Mouse (Mus musculus) intestine, embryonic 16.5 days (tissue): ENCODE measurements at regions not wholly inside any gene's neighbourhood (a gene's known extent, or its start where the extent isn't known, plus 50 kb on each side); places are given as distances from the start of the nearest gene placed in this dataset.

ENCODE experiments used
- ATAC-seq: fragments of 200-750 bp; cut with Nextera tagmentation; 2 replicates; pipeline ENCODE4 v1.8.0; 2017; ENCODE audit warnings: moderate TSS enrichment, moderate library complexity
- H3K27ac ChIP-seq: fragments of 300-500 bp; sonication (generic); 2 replicates; pipeline ENCODE4 v1.5.1; 2014; ENCODE audit warnings: mild to moderate bottlenecking, low read length
- H3K27me3 ChIP-seq: fragments of 300-500 bp; sonication (generic); replicated peaks from 2 replicates; pipeline ENCODE4 v1.6.1; 2014; ENCODE audit warnings: low read length, control low read depth, mixed read lengths; ENCODE audit not compliant: control insufficient read depth, insufficient read depth
- H3K36me3 ChIP-seq: fragments of 300-500 bp; sonication (generic); 2 replicates; pipeline ENCODE4 v1.6.1; 2014; ENCODE audit warnings: low read length, control low read depth; ENCODE audit not compliant: control insufficient read depth, insufficient read depth
- H3K4me1 ChIP-seq: fragments of 300-500 bp; sonication (generic); 2 replicates; pipeline ENCODE4 v1.6.1; 2014; ENCODE audit warnings: low read length, control low read depth, mixed read lengths; ENCODE audit not compliant: control insufficient read depth, insufficient read depth
- H3K4me2 ChIP-seq: fragments of 300-500 bp; sonication (generic); 2 replicates; pipeline ENCODE4 v1.6.1; 2014; ENCODE audit warnings: low read depth, low read length, control low read depth
- H3K4me3 ChIP-seq: fragments of 300-500 bp; sonication (generic); 2 replicates; pipeline ENCODE4 v1.5.1; 2014; ENCODE audit warnings: mild to moderate bottlenecking, low read length
- H3K9ac ChIP-seq: fragments of 300-500 bp; sonication (generic); 2 replicates; pipeline ENCODE4 v1.6.1; 2014; ENCODE audit warnings: low read depth, low read length
- H3K9me3 ChIP-seq: fragments of 300-500 bp; sonication (generic); 2 replicates; pipeline ENCODE4 v1.6.1; 2016; ENCODE audit warnings: low read length, control low read depth; ENCODE audit not compliant: control insufficient read depth
- WGBS: fragments of 180-500 bp; shearing (Covaris S2); extraction: QIAGEN DNeasy Blood & Tissue Kit; methylation state at CpG from one replicate; pipeline ENCODE4 v1.1.7; 2014; 5-methylcytosine and 5-hydroxymethylcytosine counted together

DNA sequence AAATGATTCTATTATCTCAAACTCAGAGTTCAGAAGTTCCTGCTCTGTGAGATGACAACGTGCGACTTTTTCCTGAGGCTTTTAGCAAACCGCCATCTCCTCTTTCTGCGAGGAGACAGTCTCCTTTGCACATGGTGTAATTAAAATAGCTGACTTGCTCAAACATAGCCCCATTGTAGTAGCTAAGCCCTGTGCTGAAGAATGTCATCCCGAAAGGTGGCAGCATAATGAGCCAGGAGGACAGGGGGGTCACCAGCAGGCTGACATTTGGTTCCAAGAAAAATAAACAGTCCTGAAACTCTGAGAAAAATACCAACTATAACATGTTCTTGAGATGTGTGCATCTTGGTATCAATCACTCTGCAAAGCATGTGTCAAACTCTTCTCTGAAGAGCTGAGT is 219.6 kb downstream of the Dcdc2c start:
- no peaks in the 10 kb centered on the region for H3K9me3 ChIP-seq
- H3K27me3 ChIP-seq: no peaks in the 10 kb centered on the region
- H3K4me1 ChIP-seq: no peaks in the 10 kb centered on the region
- H3K27ac ChIP-seq: no peak overlapping the region
- no peak overlapping the region for H3K4me3 ChIP-seq
- no peak for ATAC-seq
- no peak overlapping the region for H3K4me2 ChIP-seq
- H3K36me3 ChIP-seq: no peaks in the 10 kb centered on the region
- H3K9ac ChIP-seq: no peak overlapping the region
- WGBS: 26% methylated on average over 5 of the region's 5 CpGs

- Histone ChIP-seq H3K27ac (no peak overlapping the region), H3K27me3 (no peaks in the 10 kb centered on the region), H3K4me2 (no peak overlapping the region), H3K4me3 (no peak overlapping the region), H3K9me3 (no peaks in the 10 kb centered on the region), H3K4me1 (no peaks in the 10 kb centered on the region), H3K9ac (no peak overlapping the region), H3K36me3 (no peaks in the 10 kb centered on the region)
- 83% methylated on average over 2 of the region's 2 CpGs for WGBS
- ATAC-seq: no peak
Observed at GRCm38 (mm10) chr12:28331843-28332242, 220.4 kb downstream of the Dcdc2c start.

GRCm38 (mm10) chr12:28323659-28324058 is 228.5 kb downstream of the Dcdc2c start:
- Histone ChIP-seq H3K27ac (no peak overlapping the region), H3K4me3 (no peak overlapping the region), H3K4me2 (no peak overlapping the region), H3K36me3 (no peaks in the 10 kb centered on the region), H3K9ac (no peak overlapping the region), H3K27me3 (no peaks in the 10 kb centered on the region), H3K4me1 (no peaks in the 10 kb centered on the region), H3K9me3 (no peaks in the 10 kb centered on the region)
- 50% methylated on average over 2 of the region's 2 CpGs for WGBS
- ATAC-seq: no peak

GRCm38 (mm10) chr12:28309226-28309625 is 243.0 kb downstream of the Dcdc2c start:
- 76% methylated on average over 5 of the region's 5 CpGs for WGBS
- no peaks in the 10 kb centered on the region for H3K9me3 ChIP-seq
- ATAC-seq: no peak
- no peaks in the 10 kb centered on the region for H3K27me3 ChIP-seq
- no peak overlapping the region for H3K9ac ChIP-seq
- H3K4me3 ChIP-seq: no peak overlapping the region
- H3K4me1 ChIP-seq: no peaks in the 10 kb centered on the region
- no peaks in the 10 kb centered on the region for H3K36me3 ChIP-seq
- no peak overlapping the region for H3K4me2 ChIP-seq
- H3K27ac ChIP-seq: no peak overlapping the region

- H3K27ac ChIP-seq: no peak overlapping the region
- H3K9me3 ChIP-seq: no peaks in the 10 kb centered on the region
- H3K4me3 ChIP-seq: no peak overlapping the region
- H3K4me2 ChIP-seq: no peak overlapping the region
- WGBS: 46% methylated on average over 2 of the region's 2 CpGs
- H3K9ac ChIP-seq: no peak overlapping the region
- H3K36me3 ChIP-seq: no peaks in the 10 kb centered on the region
- no peak for ATAC-seq
- H3K27me3 ChIP-seq: no peaks in the 10 kb centered on the region
- H3K4me1 ChIP-seq: no peaks in the 10 kb centered on the region
Observed at GRCm38 (mm10) chr12:28302038-28302581, 250.1 kb downstream of the Dcdc2c start.

- WGBS: 86% methylated on average over 5 of the region's 5 CpGs
- Histone ChIP-seq H3K4me3 (no peak overlapping the region), H3K9ac (no peak overlapping the region), H3K27me3 (no peaks in the 10 kb centered on the region), H3K4me2 (no peak overlapping the region), H3K4me1 (no peaks in the 10 kb centered on the region), H3K9me3 (no peaks in the 10 kb centered on the region), H3K27ac (no peak overlapping the region), H3K36me3 (no peaks in the 10 kb centered on the region)
- no peak for ATAC-seq
Observed at GRCm38 (mm10) chr12:28288376-28288896, 263.8 kb downstream of the Dcdc2c start.

- no peaks in the 10 kb centered on the region for H3K4me1 ChIP-seq
- no peak for ATAC-seq
- H3K27ac ChIP-seq: no peak overlapping the region
- no peaks in the 10 kb centered on the region for H3K27me3 ChIP-seq
- H3K9ac ChIP-seq: no peak overlapping the region
- H3K36me3 ChIP-seq: no peaks in the 10 kb centered on the region
- 76% methylated on average over 3 of the region's 3 CpGs for WGBS
- no peaks in the 10 kb centered on the region for H3K9me3 ChIP-seq
- no peak overlapping the region for H3K4me3 ChIP-seq
- H3K4me2 ChIP-seq: no peak overlapping the region
Observed at GRCm38 (mm10) chr12:28255524-28255923, 296.7 kb downstream of the Dcdc2c start.

- Histone ChIP-seq H3K36me3 (no peaks in the 10 kb centered on the region), H3K27me3 (no peaks in the 10 kb centered on the region), H3K4me2 (no peak overlapping the region), H3K9me3 (no peaks in the 10 kb centered on the region), H3K27ac (no peak overlapping the region), H3K4me1 (no peaks in the 10 kb centered on the region), H3K9ac (no peak overlapping the region), H3K4me3 (no peak overlapping the region)
- no peak for ATAC-seq
- 64% methylated on average over 1 of the region's 1 CpGs for WGBS
Observed at GRCm38 (mm10) chr12:28250526-28250925, 301.7 kb downstream of the Dcdc2c start.

GRCm38 (mm10) chr12:28248749-28249148 is 303.4 kb downstream of the Dcdc2c start:
- 57% methylated on average over 3 of the region's 3 CpGs for WGBS

GRCm38 (mm10) chr12:28248287-28248686 is 303.9 kb downstream of the Dcdc2c start:
- no peaks in the 10 kb centered on the region for H3K9me3 ChIP-seq
- 92% methylated on average over 3 of the region's 3 CpGs for WGBS

More at GRCm38 (mm10) chr12:28248749-28249148, 303.4 kb downstream of the Dcdc2c start:
- Histone ChIP-seq H3K27ac (no peak overlapping the region), H3K9me3 (no peaks in the 10 kb centered on the region), H3K4me3 (no peak overlapping the region), H3K9ac (no peak overlapping the region), H3K27me3 (no peaks in the 10 kb centered on the region), H3K36me3 (no peaks in the 10 kb centered on the region), H3K4me1 (no peaks in the 10 kb centered on the region), H3K4me2 (no peak overlapping the region)
- ATAC-seq: no peak

More at GRCm38 (mm10) chr12:28248287-28248686, 303.9 kb downstream of the Dcdc2c start:
- Histone ChIP-seq H3K27me3 (no peaks in the 10 kb centered on the region), H3K4me3 (no peak overlapping the region), H3K36me3 (no peaks in the 10 kb centered on the region), H3K27ac (no peak overlapping the region), H3K4me1 (no peaks in the 10 kb centered on the region), H3K9ac (no peak overlapping the region), H3K4me2 (no peak overlapping the region)
- ATAC-seq: no peak
